Mouse (Mus musculus): ENCODE data around the gene Irf9. TPM values are rescaled to one million over a fixed set of nuclear protein-coding genes. Genes with fewer than 3 reads are reported as not detected.

Gene Irf9
- total RNA-seq, 2 experiments from 2014 or later: 11.6 to 12.1 TPM

GRCm38 (mm10) chr14:55605743-55606459 is 2.5 kb downstream of the Irf9 start:
- no peak for TF ChIP-seq CTCF (conservative IDR thresholded peaks at IDR 0.05)
- DNase-seq (ENCODE audit: low spot score in 2 of 2): no peak
- H3K4me3 ChIP-seq: no peak overlapping the region
- H3K27ac ChIP-seq: no peak overlapping the region

GRCm38 (mm10) chr14:55608339-55608738 is 5.0 kb downstream of the Irf9 start:
- TF ChIP-seq CTCF (conservative IDR thresholded peaks at IDR 0.05): no peak
- no peak for DNase-seq (ENCODE audit: low spot score in 2 of 2)
- Histone ChIP-seq H3K4me3 (no peak overlapping the region), H3K27ac (no peak overlapping the region)

- DNase-seq (ENCODE audit: low spot score in 2 of 2): no peak
- Histone ChIP-seq H3K27ac (no peak overlapping the region), H3K4me3 (no peak overlapping the region)
- no peak for TF ChIP-seq CTCF (conservative IDR thresholded peaks at IDR 0.05)
Measured at GRCm38 (mm10) chr14:55613346-55613745, 10.0 kb downstream of the Irf9 start.

- Histone ChIP-seq H3K27ac (no peak overlapping the region), H3K4me3 (no peak overlapping the region)
- TF ChIP-seq CTCF (conservative IDR thresholded peaks at IDR 0.05): no peak
- no peak for DNase-seq (ENCODE audit: low spot score in 2 of 2)
Measured at GRCm38 (mm10) chr14:55614565-55615178, 11.3 kb downstream of the Irf9 start.

GRCm38 (mm10) chr14:55615876-55616275 is 12.5 kb downstream of the Irf9 start:
- no peak overlapping the region for H3K27ac ChIP-seq
- no peak for TF ChIP-seq CTCF (conservative IDR thresholded peaks at IDR 0.05)
- no peak overlapping the region for H3K4me3 ChIP-seq
- no peak for DNase-seq (ENCODE audit: low spot score in 2 of 2)

GRCm38 (mm10) chr14:55616844-55617243 is 13.5 kb downstream of the Irf9 start:
- no peak for DNase-seq (ENCODE audit: low spot score in 2 of 2)
- no peak for TF ChIP-seq CTCF (conservative IDR thresholded peaks at IDR 0.05)
- no peak overlapping the region for H3K27ac ChIP-seq
- H3K4me3 ChIP-seq: no peak overlapping the region

GRCm38 (mm10) chr14:55617822-55618221 is 14.5 kb downstream of the Irf9 start, which contains the start of gene Rec8:
Rec8 (plus strand) TSS chr14:55618037.
- no peak for DNase-seq (ENCODE audit: low spot score in 2 of 2)
- Histone ChIP-seq H3K27ac (no peak within 1 kb of the TSS), H3K4me3 (peak within 1 kb of the TSS; percentile 6; the same call in 1 of the 2 replicates)
- TF ChIP-seq CTCF (conservative IDR thresholded peaks at IDR 0.05): no peak

- Histone ChIP-seq H3K27ac (no peak overlapping the region), H3K4me3 (peak overlapping the region; percentile 6; the same call in 1 of the 2 replicates)
- no peak for TF ChIP-seq CTCF (conservative IDR thresholded peaks at IDR 0.05)
- DNase-seq (ENCODE audit: low spot score in 2 of 2): no peak
Measured at GRCm38 (mm10) chr14:55618486-55619195, 15.3 kb downstream of the Irf9 start.

GRCm38 (mm10) chr14:55628077-55628827 is 24.9 kb downstream of the Irf9 start:
- TF ChIP-seq CTCF (conservative IDR thresholded peaks at IDR 0.05): no peak
- DNase-seq (ENCODE audit: low spot score in 2 of 2): no peak
- no peak overlapping the region for H3K4me3 ChIP-seq
- no peak overlapping the region for H3K27ac ChIP-seq

- peak in 1 of 2 experiments; percentile 31 for DNase-seq (ENCODE audit: low spot score in 2 of 2)
- no peak overlapping the region for H3K27ac ChIP-seq
- TF ChIP-seq CTCF (conservative IDR thresholded peaks at IDR 0.05): peak; percentile 91
- H3K4me3 ChIP-seq: no peak overlapping the region
Measured at GRCm38 (mm10) chr14:55629312-55629711, 25.9 kb downstream of the Irf9 start.

GRCm38 (mm10) chr14:55634874-55635522 is 31.6 kb downstream of the Irf9 start:
- no peak; the same call in 1 of the 2 replicates for TF ChIP-seq CTCF (conservative IDR thresholded peaks at IDR 0.05)
- peak in 1 of 2 experiments; percentile 35 for DNase-seq (ENCODE audit: low spot score in 2 of 2)
- Histone ChIP-seq H3K4me3 (peak overlapping the region; percentile 80), H3K27ac (peak overlapping the region; percentile 88)

- DNase-seq (ENCODE audit: low spot score in 2 of 2): peak; percentile 89 to 92
- H3K4me3 ChIP-seq: peak within 1 kb of the TSS; percentile 80
- no peak for TF ChIP-seq CTCF (conservative IDR thresholded peaks at IDR 0.05)
- H3K27ac ChIP-seq: peak within 1 kb of the TSS; percentile 88
Measured at GRCm38 (mm10) chr14:55635523-55636007, 32.2 kb downstream of the Irf9 start, which contains the start of gene Ipo4. Ipo4 (minus strand) TSS chr14:55635957.

Data from layer of hippocampus, adult 2 months (tissue).